Mouse (Mus musculus) retina, postnatal 1 day (tissue): ENCODE measurements around the gene Nr1i3.

Source experiments
- DNase-seq: peaks from one replicate; pipeline ENCODE4 v3.0.0-alpha.2; 2012

Nr1i3 gene

GRCm38 (mm10) chr1:171195887-171196397 is 17.8 kb upstream of the Nr1i3 start, which contains the start of gene Pcp4l1:
Pcp4l1 (minus strand) TSS chr1:171196268.
- peak; percentile 83 for DNase-seq

- DNase-seq, result no peak
These were observed 14.2 kb upstream of the Nr1i3 start for GRCm38 (mm10) chr1:171199532-171199931.

- no peak for DNase-seq
These were observed 13.0 kb upstream of the Nr1i3 start for GRCm38 (mm10) chr1:171200769-171201168.

- no peak for DNase-seq
These were observed 10.1 kb upstream of the Nr1i3 start for GRCm38 (mm10) chr1:171203471-171204248.

DNA sequence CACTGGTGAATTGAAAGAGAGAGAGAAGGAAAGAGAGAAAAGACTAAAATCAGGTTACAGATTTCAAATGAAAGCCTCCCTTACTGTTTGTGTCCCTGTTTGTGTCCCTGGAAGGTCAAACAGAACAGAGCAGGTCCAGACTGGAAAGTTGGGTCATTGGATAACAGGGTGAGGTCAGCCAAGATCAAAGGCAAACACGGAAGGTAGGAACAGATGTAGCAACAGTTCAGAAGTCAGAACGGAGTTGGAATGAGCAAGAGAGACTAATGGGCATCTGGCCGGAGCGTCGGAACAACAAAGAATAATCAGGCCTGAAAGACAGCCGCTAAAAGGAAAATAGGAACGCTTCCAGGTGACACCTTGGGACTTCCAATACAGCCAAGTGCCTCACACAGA is 9.5 kb upstream of the Nr1i3 start:
- DNase-seq, result no peak

GRCm38 (mm10) chr1:171205704-171206493 is 7.9 kb upstream of the Nr1i3 start:
- DNase-seq, result no peak

DNA sequence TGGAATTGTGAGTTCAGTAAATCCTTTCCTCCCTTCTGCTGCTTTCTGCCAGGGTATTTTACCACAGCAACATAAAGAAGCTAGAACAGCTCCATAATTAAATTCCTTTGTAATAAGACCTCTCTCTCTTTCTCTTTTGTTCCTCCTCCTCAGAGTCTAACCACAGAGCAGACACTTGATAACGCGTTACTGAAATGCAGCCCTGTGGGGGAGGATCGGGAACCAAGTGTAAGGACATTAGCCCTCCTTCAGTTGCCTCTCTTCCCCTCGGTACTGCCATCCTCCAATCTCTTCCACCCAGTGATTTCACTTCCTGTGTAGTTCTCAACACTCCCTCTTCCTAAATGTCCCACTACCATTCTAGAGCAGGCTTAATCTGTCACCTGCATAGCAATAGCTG is 4.4 kb upstream of the Nr1i3 start:
- DNase-seq, result no peak

GRCm38 (mm10) chr1:171212854-171213253 is 916 bp upstream of the Nr1i3 start:
- DNase-seq, result no peak

GRCm38 (mm10) chr1:171216241-171216955 is 2.6 kb downstream of the Nr1i3 start:
- no peak for DNase-seq

DNA sequence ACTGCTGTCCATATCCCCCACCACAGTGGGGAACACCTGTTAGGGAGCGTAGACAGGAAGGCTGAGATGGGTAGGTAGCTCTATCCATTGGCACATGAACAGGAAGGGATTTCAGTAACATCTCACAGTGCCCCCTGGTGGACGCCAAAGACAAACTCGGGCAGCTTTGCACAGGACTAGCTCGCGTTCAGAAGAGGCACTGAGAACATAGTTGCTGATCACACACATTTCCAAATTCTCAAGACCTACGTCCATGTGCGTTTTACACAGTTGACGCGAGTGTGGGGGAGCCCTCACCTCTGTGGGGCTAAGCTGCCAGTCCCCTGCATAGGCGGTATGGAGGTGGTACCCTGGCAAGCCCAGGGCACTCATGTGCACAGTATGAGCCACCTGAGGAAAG is 7.1 kb downstream of the Nr1i3 start:
- peak; percentile 88 for DNase-seq

- peak; percentile 11 for DNase-seq
These were observed 7.8 kb downstream of the Nr1i3 start for GRCm38 (mm10) chr1:171221281-171222193.

- peak; percentile 100 for DNase-seq
These were observed 8.7 kb downstream of the Nr1i3 start, which contains the start of gene Tomm40l for GRCm38 (mm10) chr1:171222238-171223155. Tomm40l (minus strand) TSS chr1:171222514.

- no peak for DNase-seq
These were observed 9.4 kb downstream of the Nr1i3 start for GRCm38 (mm10) chr1:171223168-171223567.

DNA sequence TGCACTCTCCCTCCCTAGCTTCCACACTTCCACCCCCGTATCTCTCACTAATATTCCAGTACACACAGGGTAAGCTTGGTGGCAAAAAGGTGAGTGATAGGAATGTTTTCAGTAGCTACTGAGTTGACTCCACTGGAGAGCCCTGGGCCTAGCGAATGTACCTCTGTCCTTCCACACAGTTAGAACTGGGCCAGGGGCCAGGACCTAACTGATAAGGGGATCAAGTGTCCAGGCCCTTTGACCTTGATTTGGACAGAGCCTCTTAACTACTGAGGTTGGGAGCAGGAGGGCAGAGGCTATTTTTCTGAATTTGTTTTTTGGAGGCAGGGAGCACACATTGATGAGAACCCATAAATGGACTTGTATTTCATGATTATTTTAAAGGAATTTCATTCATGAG is 10.0 kb downstream of the Nr1i3 start:
- no peak for DNase-seq

DNA sequence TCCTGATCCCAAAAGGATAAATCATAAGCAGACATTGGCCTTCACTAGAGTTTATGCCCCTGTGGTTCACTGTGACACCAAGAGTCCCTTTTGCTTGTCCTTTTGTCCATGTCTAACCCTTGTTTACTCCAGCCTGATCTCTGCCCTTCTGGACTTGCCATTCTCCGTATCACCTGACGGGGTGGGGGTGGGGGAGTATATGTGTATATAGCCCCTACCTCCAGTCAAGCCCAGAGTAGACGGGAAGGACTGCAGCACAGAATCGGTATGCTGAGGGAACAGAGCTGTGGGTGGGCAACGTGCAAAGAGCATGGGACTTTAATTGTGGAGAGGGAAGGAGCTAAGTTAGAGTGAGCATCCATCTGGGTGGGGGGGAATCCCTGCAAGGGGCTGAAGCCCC is 11.1 kb downstream of the Nr1i3 start, which contains the start of gene Apoa2:
TSS of gene Apoa2 (plus strand) at position 198 of the 400 bp plus-strand sequence.
- DNase-seq, result no peak

DNA sequence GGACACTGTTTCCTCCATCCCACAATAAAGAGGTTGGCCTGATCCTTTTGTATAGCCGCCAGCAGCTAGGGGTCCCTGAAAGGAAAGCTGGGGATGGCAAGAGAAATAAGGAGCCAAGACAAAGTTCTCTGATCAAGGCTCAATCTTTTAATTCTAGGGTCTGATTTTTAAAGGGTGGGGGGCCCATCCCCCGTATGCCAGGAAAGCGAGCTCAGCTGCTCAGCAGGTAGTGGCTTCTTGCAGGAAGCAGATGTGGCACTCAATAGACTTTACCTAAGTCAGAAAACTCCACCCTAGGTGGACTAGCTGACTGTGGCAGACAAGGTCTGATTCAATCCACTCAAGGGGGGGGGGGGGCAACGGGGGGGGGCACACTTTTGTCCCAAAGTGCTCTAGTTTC is 13.0 kb downstream of the Nr1i3 start:
- DNase-seq, result no peak

DNA sequence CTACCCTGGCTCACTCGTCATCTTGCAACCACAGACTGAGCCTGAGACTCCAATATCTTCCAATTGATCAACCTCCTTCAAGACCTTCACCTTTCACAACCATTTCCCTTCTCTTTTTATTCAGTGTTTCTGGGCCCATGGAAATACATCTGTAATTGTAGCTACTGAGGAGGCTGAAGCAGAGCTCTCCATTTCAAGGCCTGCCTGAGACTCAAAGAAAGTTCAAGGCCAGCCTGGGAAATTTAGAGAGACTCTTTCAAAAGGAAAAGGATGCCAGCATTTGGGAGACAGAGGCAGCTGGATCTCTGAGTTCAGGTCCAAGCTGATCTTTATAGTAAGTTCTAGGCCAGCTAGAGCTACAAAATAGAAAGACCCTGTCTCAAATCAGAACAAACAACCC is 14.1 kb downstream of the Nr1i3 start:
- no peak for DNase-seq

DNA sequence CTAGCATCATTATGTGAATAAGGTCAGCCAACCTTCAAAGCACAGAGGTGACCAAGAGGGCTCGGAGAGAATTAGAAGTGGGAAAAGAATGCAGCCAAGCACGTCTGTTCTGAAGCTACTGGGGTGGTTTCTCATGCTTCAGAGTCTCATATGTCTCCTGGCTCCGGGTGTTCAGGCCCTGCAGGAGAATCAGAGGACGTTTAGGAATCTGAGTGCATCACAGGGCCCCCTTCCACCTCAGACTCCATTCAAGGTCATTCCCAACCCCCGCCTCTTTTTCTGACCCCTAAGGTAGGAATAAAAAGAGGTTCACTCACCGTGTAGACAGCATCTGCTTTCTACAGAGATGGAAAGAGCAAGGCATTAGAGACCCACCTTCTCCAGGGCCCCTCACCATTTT is 16.0 kb downstream of the Nr1i3 start:
- DNase-seq, result no peak

GRCm38 (mm10) chr1:171230215-171230614 is 16.4 kb downstream of the Nr1i3 start:
- DNase-seq, result peak; percentile 9

DNA sequence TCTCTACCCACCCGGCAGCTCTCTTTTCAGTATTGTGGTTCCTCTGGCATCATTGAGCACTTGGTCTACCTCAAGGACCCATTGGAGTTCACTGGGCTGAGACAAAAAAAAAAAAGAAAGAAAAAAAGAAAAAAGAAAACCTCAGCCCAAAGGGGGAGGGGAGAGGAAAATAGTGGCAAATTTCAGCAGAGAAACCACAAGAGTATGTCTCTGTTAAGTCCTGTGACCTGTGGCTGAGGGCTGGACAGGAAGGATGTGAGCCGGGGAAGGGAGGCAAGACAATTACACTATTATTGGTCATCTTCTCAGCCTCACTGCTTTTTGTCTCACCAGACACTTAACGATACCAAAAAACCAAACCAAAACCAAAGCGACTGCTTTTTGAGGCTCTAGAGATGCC is 18.1 kb downstream of the Nr1i3 start:
- no peak for DNase-seq

DNA sequence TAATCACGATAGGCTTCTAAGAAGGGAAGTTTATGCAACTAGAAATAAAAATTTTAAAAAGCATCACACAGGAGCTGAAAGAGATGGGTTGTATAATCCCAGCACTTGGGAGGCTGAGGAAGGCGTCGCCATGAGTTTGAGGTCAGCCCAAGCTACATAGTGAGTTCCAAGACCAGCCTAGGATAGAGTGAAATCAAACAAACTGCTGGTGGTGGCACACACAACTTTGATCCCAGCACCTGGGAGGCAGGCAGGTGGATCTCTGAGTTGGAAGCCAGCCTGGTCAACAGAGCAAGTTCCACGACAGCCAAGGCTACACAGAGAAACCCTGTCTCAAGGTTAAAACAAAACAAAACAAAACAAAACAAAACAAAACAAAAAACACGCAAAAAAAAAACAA is 18.6 kb downstream of the Nr1i3 start:
- DNase-seq, result no peak
